Mouse (Mus musculus) B cell, adult 62 days (primary cell): ENCODE results near the gene Slx4ip. TPM values are rescaled to one million over a fixed set of nuclear protein-coding genes. Genes with fewer than 3 reads are reported as not detected.

Source experiments
- total RNA-seq: library from RNA; stranded (reverse); gene quantifications from 4 replicates; pipeline ENCODE4 v1.2.4, GENCODE M21; 2023

Slx4ip gene
- 7.5 to 10.1 TPM (median 9.2 TPM) in 4 replicates for total RNA-seq

DNA sequence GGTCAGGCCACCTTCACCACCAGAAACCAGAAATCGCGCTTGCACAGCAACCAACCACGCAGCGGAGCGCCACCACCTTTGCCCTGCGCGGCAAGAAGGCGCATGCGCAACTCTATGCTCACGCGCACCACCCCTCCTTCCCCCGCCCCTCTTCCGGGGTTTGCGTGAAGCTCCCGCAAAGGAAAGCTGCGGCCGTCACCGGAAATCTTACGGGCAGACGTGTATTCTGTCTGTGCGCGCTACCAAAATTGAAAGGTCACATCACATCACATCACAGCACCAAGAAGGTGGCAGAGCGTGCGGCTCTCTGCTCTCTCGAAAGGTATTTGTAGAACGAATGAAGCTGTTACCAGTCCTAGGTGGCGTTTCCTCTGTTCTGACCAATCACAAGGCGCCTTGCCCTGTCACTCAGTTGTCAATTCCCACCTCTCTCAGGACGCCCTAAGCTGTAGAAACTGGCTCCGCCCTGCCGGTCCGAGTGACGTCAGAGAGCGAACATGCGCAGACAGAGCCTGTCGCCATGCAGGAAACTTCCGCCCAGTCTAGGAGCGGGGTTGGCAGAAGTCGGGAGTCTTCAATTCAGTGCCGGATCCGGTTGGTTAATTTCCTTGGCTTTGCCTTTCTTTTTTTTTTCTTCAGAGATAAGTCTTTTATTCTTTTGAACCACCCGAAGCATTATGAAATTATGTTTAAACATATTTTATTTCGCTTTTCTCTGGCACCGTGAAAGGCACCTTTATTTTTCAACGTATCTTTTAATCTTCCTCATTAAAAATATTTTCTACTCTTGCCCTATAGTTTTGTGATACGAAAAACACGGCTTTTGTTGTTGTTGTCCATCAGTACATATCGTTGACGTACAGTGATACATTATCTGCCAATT, at the start of gene Slx4ip, which contains the start of the genes AL731706.1 and Mkks:
Gene Slx4ip (plus strand): TSS at position 151 of the 883 bp plus-strand sequence.
Gene AL731706.1 (minus strand): TSS at position 322 of the 883 bp plus-strand sequence.
Gene Mkks (minus strand): TSS at position 322 of the 883 bp plus-strand sequence.

DNA sequence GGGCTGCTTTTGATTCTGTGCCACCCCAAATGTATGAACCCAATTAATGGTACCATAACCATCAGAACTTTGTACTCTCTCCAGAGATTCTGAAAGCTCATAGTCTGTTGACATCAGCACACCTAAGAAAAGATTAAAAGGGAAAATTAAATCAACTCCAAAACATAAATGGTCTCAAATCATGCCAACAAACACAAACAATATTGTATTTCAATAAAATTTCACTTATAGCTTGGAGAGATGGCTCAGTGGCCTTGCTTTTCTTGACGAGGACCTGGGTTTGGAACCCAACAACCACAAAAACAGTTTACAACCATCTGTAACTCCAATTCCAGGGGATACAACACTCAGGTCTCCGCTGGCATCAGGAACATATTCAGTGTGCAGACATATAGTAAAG, 5.4 kb upstream of the Slx4ip start, which contains the start of gene AL731706.2:
Gene AL731706.2 (minus strand): TSS at position 101 of the 400 bp plus-strand sequence.

DNA sequence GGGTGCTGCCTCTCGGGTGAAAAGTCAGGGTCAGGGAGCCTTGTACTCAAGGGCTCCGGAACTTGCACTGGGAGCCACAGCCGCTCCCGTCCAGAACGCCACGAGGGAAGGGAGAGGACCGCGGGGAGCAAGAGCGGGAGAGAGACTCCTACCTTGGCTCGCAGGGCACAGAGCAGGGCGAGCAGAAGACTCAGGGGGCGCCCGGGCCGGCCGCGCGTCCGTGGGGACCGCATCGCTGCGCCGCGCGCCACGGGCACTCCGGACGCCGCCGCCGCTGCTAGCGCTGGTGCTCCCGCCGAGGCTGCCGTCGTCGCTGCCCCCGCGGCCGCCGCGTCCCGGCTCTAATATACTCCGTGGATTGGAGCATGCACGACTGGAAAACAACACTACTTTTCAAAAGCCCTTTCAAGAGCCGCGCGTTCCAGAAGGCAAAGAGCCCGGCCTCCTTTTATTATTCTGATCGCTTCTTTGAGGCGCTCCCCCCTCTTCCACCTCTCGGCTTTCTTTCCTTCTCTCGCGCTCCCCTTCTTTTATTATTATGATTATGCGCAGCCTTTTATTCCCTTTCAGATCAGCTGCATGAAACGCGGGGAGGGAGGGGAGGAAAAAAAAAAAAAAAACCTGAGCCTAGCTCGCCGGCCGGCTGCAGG, 225.1 kb downstream of the Slx4ip start, which contains the start of gene Jag1:
Gene Jag1 (minus strand): TSS at position 620 of the 650 bp plus-strand sequence.

Other genes starting within 250 kb of the Slx4ip start
- not detected in 4 replicates for gene Snap25, start 177.8 kb upstream of the Slx4ip start, total RNA-seq
- gene AL731706.2, start 5.5 kb upstream of the Slx4ip start, total RNA-seq, result 14.3 to 25.2 TPM in 2 of 4 replicates, not detected in the others
- 7.0 to 8.5 TPM (median 7.3 TPM) in 4 replicates for gene AL731706.1, start 171 bp downstream of the Slx4ip start, total RNA-seq
- gene Mkks, start 171 bp downstream of the Slx4ip start, total RNA-seq, result 4.2 to 9.2 TPM (median 6.6 TPM) in 4 replicates
- gene Jag1, start 225.4 kb downstream of the Slx4ip start, total RNA-seq, result 0.13 TPM in 1 of 4 replicates, not detected in the others